Mouse (Mus musculus): ENCODE results near the gene Chrd.
A peak's percentile ranks its signal among the peaks of the same experiment; 100 is the strongest.

Chrd gene

DNA sequence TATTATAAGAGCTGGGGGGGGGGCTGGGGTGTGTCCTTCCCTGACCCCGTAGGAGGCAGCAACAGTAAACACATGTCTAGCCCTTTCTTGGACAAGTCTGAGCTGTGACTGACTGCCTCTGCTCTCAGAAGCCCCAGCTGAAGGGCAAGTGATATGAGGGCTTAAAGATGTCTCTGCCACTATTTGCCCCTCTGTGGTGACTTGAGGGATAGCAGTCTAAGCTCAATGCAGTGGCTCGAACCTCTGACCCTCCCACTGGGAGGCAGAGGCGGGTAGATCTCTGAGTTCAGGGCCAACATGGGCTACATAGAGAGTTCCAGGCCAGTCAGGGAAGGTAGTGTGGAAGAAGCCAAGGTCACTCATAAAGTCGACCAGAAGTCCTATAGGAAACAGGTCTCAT lies 22.1 kb upstream of the Chrd start:
- no peak for DNase-seq (ENCODE audit: low read depth, low spot score)

DNA sequence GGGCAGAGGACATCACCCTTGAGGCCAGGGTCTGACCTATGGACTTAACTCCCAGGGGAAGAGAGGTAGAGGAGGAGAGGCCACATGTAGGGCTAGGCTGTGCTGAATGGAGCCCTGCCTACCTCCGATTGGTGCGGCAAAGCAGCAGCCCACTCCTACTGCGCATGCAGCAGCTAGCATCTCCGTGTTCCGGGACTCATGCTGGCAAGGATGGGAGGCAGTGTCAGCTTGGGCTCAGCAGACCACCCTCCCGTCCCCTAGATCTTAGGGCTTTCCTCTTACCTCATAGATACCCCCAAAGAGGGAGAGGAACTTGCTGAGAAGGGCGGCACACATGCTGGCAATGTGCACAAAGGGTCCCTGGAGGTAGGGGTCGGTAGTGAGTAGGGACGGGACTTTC lies 20.7 kb upstream of the Chrd start:
- DNase-seq (ENCODE audit: low read depth, low spot score): no peak

DNA sequence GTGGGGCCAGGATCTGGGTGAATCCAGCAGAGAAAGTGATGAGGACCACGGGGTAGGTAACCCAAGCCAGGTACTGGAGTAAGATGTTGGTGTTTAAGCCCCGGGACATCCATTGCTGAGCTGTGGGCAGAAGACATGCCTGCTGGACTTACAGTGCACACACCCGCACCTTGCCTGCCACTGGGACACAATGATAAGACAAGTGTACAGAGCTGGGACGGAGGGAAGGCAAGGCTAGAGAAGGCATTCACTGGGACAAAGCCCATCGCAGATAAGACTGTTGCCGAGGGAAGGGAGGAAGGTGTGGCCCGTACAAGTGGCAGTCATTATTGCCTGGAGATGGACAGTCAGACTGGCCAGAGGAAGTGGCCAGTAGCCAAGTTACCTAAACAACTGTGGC lies 20.0 kb upstream of the Chrd start:
- no peak for DNase-seq (ENCODE audit: low read depth, low spot score)

GRCm38 (mm10) chr16:20714307-20715080 lies 18.4 kb upstream of the Chrd start:
- DNase-seq (ENCODE audit: low read depth, low spot score): no peak

GRCm38 (mm10) chr16:20715161-20715560 lies 17.8 kb upstream of the Chrd start:
- no peak for DNase-seq (ENCODE audit: low read depth, low spot score)

- no peak for DNase-seq (ENCODE audit: low read depth, low spot score)
These were observed 17.4 kb upstream of the Chrd start for GRCm38 (mm10) chr16:20715566-20715965.

GRCm38 (mm10) chr16:20715976-20716840 lies 16.7 kb upstream of the Chrd start:
- peak; percentile 55 for DNase-seq (ENCODE audit: low read depth, low spot score)

GRCm38 (mm10) chr16:20716841-20717180 lies 16.1 kb upstream of the Chrd start:
- DNase-seq (ENCODE audit: low read depth, low spot score): no peak

GRCm38 (mm10) chr16:20717181-20717977 lies 15.5 kb upstream of the Chrd start, which contains the start of the genes Polr2h and Clcn2:
Gene Polr2h, plus strand, starts transcription at chr16:20717665.
Gene Clcn2, minus strand, starts transcription at chr16:20717746.
- DNase-seq (ENCODE audit: low read depth, low spot score): peak; percentile 83

DNA sequence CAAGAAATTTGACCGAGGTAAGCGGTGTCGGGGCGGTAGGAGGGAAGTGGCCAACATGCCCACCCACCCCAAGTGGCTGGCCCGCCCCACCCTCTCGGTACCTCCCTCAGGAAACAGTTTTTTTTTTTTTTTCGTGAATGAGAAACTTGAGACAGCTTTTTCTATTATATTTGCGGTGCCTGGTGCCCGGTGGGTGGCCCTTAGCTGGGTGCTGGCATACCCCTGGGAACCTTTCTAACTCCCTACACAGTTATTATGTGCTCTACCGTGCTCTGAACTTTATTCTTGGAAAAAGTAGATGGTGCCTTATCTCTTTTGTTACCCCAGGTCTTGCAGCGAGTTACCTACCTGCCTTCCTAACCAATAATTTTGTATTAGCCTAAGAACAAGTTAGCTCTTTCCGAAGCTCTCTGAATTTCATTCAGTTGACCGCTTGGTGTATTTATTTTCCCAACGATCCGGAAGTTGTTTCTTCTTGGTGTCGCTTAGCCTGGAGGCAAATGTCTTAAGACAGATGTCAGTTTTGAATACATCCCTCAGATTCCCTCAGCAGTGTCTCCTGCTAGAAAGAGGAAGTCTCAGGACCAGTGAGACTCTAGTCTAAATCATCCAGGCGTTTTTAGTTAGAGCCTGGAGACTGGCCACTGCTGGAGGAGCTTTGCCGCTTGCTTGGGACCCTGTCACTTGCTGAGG lies 14.8 kb upstream of the Chrd start:
- no peak for DNase-seq (ENCODE audit: low read depth, low spot score)

DNA sequence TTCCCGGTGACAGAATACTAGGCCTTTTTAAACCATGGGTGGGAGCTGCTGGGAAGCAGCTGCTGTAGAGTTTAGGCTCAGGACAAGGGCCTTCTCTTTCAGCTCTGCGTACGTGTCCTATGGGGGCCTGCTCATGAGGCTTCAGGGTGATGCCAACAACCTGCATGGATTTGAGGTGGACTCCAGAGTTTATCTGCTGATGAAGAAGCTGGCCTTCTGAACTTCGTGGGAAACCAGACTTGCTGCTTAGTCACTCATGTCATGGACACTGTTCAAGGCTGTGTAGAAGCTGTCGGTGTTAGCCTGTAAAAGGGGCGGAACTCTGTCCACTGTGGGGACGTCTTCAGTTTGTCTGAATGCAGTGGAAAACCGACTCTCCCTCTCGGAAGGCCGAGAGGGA lies 11.1 kb upstream of the Chrd start:
- DNase-seq (ENCODE audit: low read depth, low spot score): no peak

DNA sequence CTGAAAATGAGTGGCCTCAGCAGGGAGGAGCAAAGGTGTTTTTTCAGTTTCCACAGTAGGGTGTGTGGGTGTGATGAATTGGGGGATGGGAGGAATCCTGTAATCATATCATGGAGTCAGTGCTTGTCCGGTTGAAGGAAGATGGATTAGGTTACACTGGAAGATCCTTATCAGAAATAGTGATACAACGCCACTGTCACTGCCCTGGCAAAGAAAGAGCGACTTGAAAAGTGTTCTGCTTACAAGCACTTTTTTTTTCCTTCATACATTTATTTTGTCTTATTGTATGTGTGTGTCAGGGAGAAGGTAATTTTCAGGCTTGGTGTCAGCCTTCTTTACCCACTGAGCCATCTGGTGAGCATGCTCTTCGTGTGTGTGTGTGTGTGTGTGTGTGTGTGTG lies 10.2 kb upstream of the Chrd start:
- no peak for DNase-seq (ENCODE audit: low read depth, low spot score)

DNA sequence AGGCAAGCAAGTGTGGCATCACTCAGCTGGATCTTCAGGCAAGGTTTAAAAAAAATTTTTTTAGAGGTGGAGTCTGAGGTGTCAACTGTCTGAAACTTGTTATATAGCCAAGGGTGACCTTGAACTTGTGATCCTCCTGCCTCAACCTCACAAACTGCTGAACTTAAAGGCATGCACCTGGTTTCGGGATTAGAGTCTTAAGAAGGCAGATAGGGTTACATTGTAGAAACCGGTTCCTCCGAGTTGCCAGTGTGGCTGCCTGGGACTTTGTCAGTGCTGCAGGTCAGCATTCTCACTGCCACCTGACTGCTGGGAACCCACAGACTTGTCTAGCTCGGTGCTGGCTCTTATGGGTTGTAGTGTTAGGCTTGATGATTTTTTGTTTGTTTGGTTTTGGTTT lies 9.7 kb upstream of the Chrd start:
- DNase-seq (ENCODE audit: low read depth, low spot score): no peak

DNA sequence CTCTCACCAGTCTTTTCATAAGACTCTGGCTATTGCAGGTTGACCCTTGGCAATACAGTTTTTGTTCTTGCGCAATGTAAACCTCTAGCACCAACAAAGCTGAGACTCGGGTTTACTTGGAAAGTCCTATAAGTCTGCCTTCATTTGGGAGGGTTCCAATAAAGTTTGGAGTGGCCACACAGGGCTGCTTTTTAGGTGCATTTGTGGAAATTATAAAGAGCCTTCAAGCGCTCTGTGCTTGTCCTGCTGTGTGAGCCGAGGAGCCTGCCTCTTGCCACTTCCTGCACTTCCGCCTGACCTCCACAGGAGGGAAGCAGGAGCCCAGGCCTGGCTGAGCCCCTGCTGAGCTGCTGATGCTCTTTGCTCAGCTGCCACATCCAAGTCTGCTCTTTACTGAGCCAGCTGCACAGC lies 8.6 kb upstream of the Chrd start:
- no peak for DNase-seq (ENCODE audit: low read depth, low spot score)

DNA sequence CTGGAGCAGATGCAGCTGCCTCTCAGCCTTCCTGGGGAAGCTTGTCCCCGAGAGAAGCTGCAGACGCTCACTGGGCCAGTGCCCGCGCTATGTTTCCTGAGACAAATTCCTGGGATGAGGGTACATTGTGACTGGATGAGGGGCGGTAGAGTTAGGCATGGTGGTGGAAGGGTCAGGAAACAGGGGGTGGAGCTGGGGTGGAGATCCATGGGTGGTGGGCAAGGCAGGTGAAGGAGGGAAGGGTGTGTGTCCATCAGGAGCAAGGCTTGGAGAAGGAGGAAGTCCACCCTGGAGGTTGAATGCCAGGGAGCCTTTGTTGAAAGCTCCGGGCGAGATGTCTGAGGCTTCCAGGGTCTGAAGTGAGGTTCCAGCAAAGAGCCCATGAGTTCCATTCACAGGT lies 7.6 kb upstream of the Chrd start:
- DNase-seq (ENCODE audit: low read depth, low spot score): no peak

- DNase-seq (ENCODE audit: low read depth, low spot score): no peak
These were observed 7.2 kb upstream of the Chrd start for GRCm38 (mm10) chr16:20725750-20726149.

DNA sequence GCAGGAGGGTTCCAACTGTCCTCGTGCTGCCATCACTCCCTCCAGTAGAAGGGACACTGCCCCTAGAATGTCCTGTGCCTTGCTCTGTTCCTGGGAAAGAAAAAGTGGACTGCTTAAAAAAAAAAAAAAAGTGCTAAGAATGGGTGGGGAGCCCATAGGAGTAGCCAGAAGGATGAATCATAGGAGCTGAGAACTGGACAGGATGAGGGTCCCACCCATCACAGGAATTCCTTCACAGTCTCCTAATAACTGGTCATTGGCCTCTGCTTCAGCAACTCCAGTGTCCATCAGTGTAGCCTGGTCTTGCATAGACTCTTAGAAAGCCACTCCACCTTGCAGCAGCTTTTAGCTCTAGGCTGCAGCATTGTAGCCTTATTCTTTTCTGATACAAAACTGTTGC lies 6.5 kb upstream of the Chrd start:
- no peak for DNase-seq (ENCODE audit: low read depth, low spot score)

DNA sequence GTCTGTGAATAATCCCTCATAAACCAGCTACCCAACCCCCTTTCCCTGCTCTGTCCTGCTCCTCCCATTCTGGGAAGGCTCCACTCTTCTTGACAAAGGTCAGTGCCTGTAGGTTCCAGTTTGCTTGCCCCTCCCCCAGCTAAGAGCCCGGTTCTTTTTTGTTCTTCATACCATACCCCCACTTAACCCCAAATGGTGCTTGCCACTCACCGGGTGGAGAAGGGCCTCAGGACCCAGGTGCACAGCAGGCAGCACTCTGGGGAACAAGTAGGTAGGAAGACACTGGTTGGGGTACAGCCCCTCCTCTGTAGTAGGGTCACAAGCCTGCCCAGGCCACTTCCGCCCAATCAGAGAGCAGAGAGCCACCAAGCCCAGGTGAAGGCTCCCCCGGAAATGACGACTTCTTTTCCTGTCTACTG lies 2.6 kb upstream of the Chrd start:
- no peak for DNase-seq (ENCODE audit: low read depth, low spot score)

DNA sequence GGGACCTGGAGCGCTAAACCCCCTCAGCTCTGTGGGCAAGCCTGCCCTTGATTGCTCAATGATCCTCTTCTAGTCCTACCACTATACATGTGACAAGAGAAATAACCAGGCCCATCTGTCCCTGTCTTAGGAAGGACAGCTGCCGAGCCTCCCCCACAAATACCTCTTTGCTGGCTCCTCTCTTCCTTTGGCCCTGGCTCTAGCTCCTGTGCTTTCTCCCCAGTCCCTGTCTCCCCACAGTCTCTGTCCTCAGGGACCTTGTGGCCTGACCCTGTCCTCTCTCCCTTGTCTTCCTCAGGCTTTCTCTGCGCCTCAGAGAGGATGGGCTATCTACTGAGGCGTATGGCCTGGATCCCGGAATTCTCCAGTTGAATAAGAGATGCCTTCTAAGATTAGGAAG lies 1.2 kb upstream of the Chrd start:
- no peak for DNase-seq (ENCODE audit: low read depth, low spot score)

DNA sequence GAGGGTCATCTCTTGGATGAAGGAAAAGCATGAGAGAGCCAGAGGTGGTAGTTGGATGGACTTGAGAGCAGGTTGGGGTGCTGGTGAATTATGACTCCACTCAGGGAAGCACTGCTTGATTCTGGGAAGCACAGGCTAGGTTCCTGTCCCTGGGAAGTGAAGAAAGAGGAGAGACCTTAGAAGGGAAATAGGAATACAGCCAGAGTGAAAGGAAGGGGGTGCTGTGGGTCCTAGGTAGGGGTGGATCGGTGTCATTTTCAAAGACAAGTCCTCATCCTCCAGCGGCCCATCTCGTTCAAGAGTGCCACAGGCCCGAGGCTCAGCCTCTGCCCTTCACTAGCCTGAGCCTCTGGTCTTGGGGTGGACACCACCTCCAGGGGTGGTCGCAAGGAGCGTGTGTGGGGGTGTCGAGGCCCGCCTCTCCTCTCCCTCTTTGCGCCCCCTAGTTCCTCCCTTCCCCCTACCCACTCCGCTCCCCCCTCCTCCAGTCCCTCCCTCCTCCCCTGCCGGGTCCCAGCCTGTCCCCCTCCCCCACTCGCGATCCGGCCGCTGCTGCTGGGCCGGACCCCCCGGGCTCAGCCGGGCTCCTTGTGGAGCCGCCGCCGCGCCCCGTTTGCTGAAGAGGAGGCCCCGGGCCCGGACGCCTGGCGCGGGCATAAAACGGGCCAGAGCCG lies 539 bp upstream of the Chrd start:
- no peak for DNase-seq (ENCODE audit: low read depth, low spot score)
